Mouse (Mus musculus): ENCODE measurements around the gene Olfr1079. TPM values are rescaled to one million over a fixed set of nuclear protein-coding genes. Genes with fewer than 3 reads are reported as not detected.
"Not testable (repeated sequence)": the region's sequence is repeated elsewhere in the genome, so short reads cannot be mapped to it uniquely, and the experiment has no call there.

Gene Olfr1079
- total RNA-seq (2014; rRNA removed; ENCODE audit: low replicate concordance): not detected in 2 replicates
- not detected in 2 replicates for polyA plus RNA-seq (2015; fragmentation: Nextera tagmentation; extraction: Ambion mirVana)

GRCm38 (mm10) chr2:86542380-86542779 is at the start of gene Olfr1079:
Olfr1079 (minus strand) TSS chr2:86542480.
- WGBS: 49% methylated on average over 1 of the region's 1 CpGs
- H3K4me3 ChIP-seq (ENCODE audit: low read depth, low read length): no peak within 1 kb of the TSS

GRCm38 (mm10) chr2:86558135-86558534 is 15.9 kb upstream of the Olfr1079 start, which contains the start of gene Olfr1080:
Olfr1080 (minus strand) TSS chr2:86558235.
- not testable (repeated sequence) for H3K36me3 ChIP-seq (replicated peaks; ENCODE audit: control insufficient read depth, insufficient read depth, low read length); H3K9me3 ChIP-seq (replicated peaks; ENCODE audit: control insufficient read depth, low read length); H3K9ac ChIP-seq (replicated peaks; ENCODE audit: low read depth, low read length); H3K4me3 ChIP-seq (ENCODE audit: low read depth, low read length); ATAC-seq (ENCODE audit: insufficient read depth, low read depth); H3K27me3 ChIP-seq (ENCODE audit: control insufficient read depth, insufficient read depth, low read length); H3K27ac ChIP-seq (ENCODE audit: low read depth); H3K4me2 ChIP-seq (ENCODE audit: low read depth, low read length); DNase-seq (ENCODE audit: low spot score); H3K4me1 ChIP-seq (ENCODE audit: control insufficient read depth, insufficient read depth)

More at GRCm38 (mm10) chr2:86542380-86542779, at the start of gene Olfr1079:
- DNase-seq (ENCODE audit: low spot score) (no peak), ATAC-seq (ENCODE audit: insufficient read depth, low read depth) (no peak)
- no peaks in the 10 kb centered on the region for H3K27me3 ChIP-seq (ENCODE audit: control insufficient read depth, insufficient read depth, low read length)
- H3K4me1 ChIP-seq (ENCODE audit: control insufficient read depth, insufficient read depth): no peaks in the 10 kb centered on the region
- H3K9ac ChIP-seq (replicated peaks; ENCODE audit: low read depth, low read length): no peak within 1 kb of the TSS
- TF ChIP-seq CTCF (IDR thresholded peaks at IDR 0.05; ENCODE audit: low read depth) (no peak), EP300 (IDR thresholded peaks at IDR 0.05; ENCODE audit: low read depth) (no peak)
- H3K4me2 ChIP-seq (ENCODE audit: low read depth, low read length): no peak within 1 kb of the TSS
- no peaks in the 10 kb centered on the region for H3K9me3 ChIP-seq (replicated peaks; ENCODE audit: control insufficient read depth, low read length)
- no peak within 1 kb of the TSS for H3K27ac ChIP-seq (ENCODE audit: low read depth)
- H3K36me3 ChIP-seq (replicated peaks; ENCODE audit: control insufficient read depth, insufficient read depth, low read length): no peaks in the 10 kb centered on the region

GRCm38 (mm10) chr2:86530991-86531390 is 11.3 kb downstream of the Olfr1079 start:
- WGBS: 38% methylated on average over 1 of the region's 1 CpGs

GRCm38 (mm10) chr2:86508161-86508560 is 34.1 kb downstream of the Olfr1079 start, which contains the start of gene Olfr1076:
Olfr1076 (plus strand) TSS chr2:86508461.
- H3K9ac ChIP-seq (replicated peaks; ENCODE audit: low read depth, low read length): no peak within 1 kb of the TSS
- no peak for DNase-seq (ENCODE audit: low spot score)
- H3K4me2 ChIP-seq (ENCODE audit: low read depth, low read length): no peak within 1 kb of the TSS
- TF ChIP-seq CTCF (IDR thresholded peaks at IDR 0.05; ENCODE audit: low read depth): no peak
- no peak for TF ChIP-seq EP300 (IDR thresholded peaks at IDR 0.05; ENCODE audit: low read depth)
- no peaks in the 10 kb centered on the region for H3K27me3 ChIP-seq (ENCODE audit: control insufficient read depth, insufficient read depth, low read length)
- no peaks in the 10 kb centered on the region for H3K4me1 ChIP-seq (ENCODE audit: control insufficient read depth, insufficient read depth)
- H3K4me3 ChIP-seq (ENCODE audit: low read depth, low read length): no peak within 1 kb of the TSS
- ATAC-seq (ENCODE audit: insufficient read depth, low read depth): no peak
- H3K9me3 ChIP-seq (replicated peaks; ENCODE audit: control insufficient read depth, low read length): no peaks in the 10 kb centered on the region
- 63% methylated on average over 1 of the region's 1 CpGs for WGBS
- H3K36me3 ChIP-seq (replicated peaks; ENCODE audit: control insufficient read depth, insufficient read depth, low read length): no peaks in the 10 kb centered on the region
- no peak within 1 kb of the TSS for H3K27ac ChIP-seq (ENCODE audit: low read depth)

More at GRCm38 (mm10) chr2:86530991-86531390, 11.3 kb downstream of the Olfr1079 start:
- Histone ChIP-seq H3K9me3 (replicated peaks; ENCODE audit: control insufficient read depth, low read length) (no peaks in the 10 kb centered on the region), H3K27ac (ENCODE audit: low read depth) (no peak overlapping the region), H3K27me3 (ENCODE audit: control insufficient read depth, insufficient read depth, low read length) (no peaks in the 10 kb centered on the region), H3K4me2 (ENCODE audit: low read depth, low read length) (no peak overlapping the region), H3K4me3 (ENCODE audit: low read depth, low read length) (no peak overlapping the region), H3K36me3 (replicated peaks; ENCODE audit: control insufficient read depth, insufficient read depth, low read length) (no peaks in the 10 kb centered on the region), H3K9ac (replicated peaks; ENCODE audit: low read depth, low read length) (no peak overlapping the region), H3K4me1 (ENCODE audit: control insufficient read depth, insufficient read depth) (no peaks in the 10 kb centered on the region)
- TF ChIP-seq CTCF (IDR thresholded peaks at IDR 0.05; ENCODE audit: low read depth) (no peak), EP300 (IDR thresholded peaks at IDR 0.05; ENCODE audit: low read depth) (no peak)
- ATAC-seq (ENCODE audit: insufficient read depth, low read depth) (no peak), DNase-seq (ENCODE audit: low spot score) (no peak)

GRCm38 (mm10) chr2:86487286-86487685 is 55.0 kb downstream of the Olfr1079 start, which contains the start of gene Olfr228:
Olfr228 (minus strand) TSS chr2:86487386.
- Histone ChIP-seq H3K9me3 (replicated peaks; ENCODE audit: control insufficient read depth, low read length) (no peaks in the 10 kb centered on the region), H3K27me3 (ENCODE audit: control insufficient read depth, insufficient read depth, low read length) (no peaks in the 10 kb centered on the region), H3K27ac (ENCODE audit: low read depth) (no peak within 1 kb of the TSS), H3K4me2 (ENCODE audit: low read depth, low read length) (no peak within 1 kb of the TSS), H3K9ac (replicated peaks; ENCODE audit: low read depth, low read length) (no peak within 1 kb of the TSS), H3K4me3 (ENCODE audit: low read depth, low read length) (no peak within 1 kb of the TSS), H3K36me3 (replicated peaks; ENCODE audit: control insufficient read depth, insufficient read depth, low read length) (no peaks in the 10 kb centered on the region), H3K4me1 (ENCODE audit: control insufficient read depth, insufficient read depth) (no peaks in the 10 kb centered on the region)
- 20% methylated on average over 1 of the region's 1 CpGs for WGBS
- TF ChIP-seq EP300 (IDR thresholded peaks at IDR 0.05; ENCODE audit: low read depth) (no peak), CTCF (IDR thresholded peaks at IDR 0.05; ENCODE audit: low read depth) (no peak)
- no peak for ATAC-seq (ENCODE audit: insufficient read depth, low read depth)
- DNase-seq (ENCODE audit: low spot score): no peak

Other genes starting within 250 kb of the Olfr1079 start
- not detected in 2 replicates for gene Olfr1053, start 227.2 kb downstream of the Olfr1079 start, total RNA-seq (2014; rRNA removed; ENCODE audit: low replicate concordance)
- not detected in 2 replicates for gene Olfr1053, start 227.2 kb downstream of the Olfr1079 start, polyA plus RNA-seq (2015; fragmentation: Nextera tagmentation; extraction: Ambion mirVana)
- gene Olfr1054, start 207.0 kb downstream of the Olfr1079 start, total RNA-seq (2014; rRNA removed; ENCODE audit: low replicate concordance): not detected in 2 replicates
- not detected in 2 replicates for gene Olfr1054, start 207.0 kb downstream of the Olfr1079 start, polyA plus RNA-seq (2015; fragmentation: Nextera tagmentation; extraction: Ambion mirVana)
- not detected in 2 replicates for gene Olfr1055, start 192.2 kb downstream of the Olfr1079 start, total RNA-seq (2014; rRNA removed; ENCODE audit: low replicate concordance)
- not detected in 2 replicates for gene Olfr1055, start 192.2 kb downstream of the Olfr1079 start, polyA plus RNA-seq (2015; fragmentation: Nextera tagmentation; extraction: Ambion mirVana)
- not detected in 2 replicates for gene Olfr1056, start 180.0 kb downstream of the Olfr1079 start, total RNA-seq (2014; rRNA removed; ENCODE audit: low replicate concordance)
- not detected in 2 replicates for gene Olfr1056, start 180.0 kb downstream of the Olfr1079 start, polyA plus RNA-seq (2015; fragmentation: Nextera tagmentation; extraction: Ambion mirVana)
- not detected in 2 replicates for gene Olfr1057, start 164.1 kb downstream of the Olfr1079 start, total RNA-seq (2014; rRNA removed; ENCODE audit: low replicate concordance)
- gene Olfr1057, start 164.1 kb downstream of the Olfr1079 start, polyA plus RNA-seq (2015; fragmentation: Nextera tagmentation; extraction: Ambion mirVana): not detected in 2 replicates
- gene Olfr1058, start 153.9 kb downstream of the Olfr1079 start, total RNA-seq (2014; rRNA removed; ENCODE audit: low replicate concordance): not detected in 2 replicates
- gene Olfr1058, start 153.9 kb downstream of the Olfr1079 start, polyA plus RNA-seq (2015; fragmentation: Nextera tagmentation; extraction: Ambion mirVana): not detected in 2 replicates
- gene Olfr1061, start 128.4 kb downstream of the Olfr1079 start, total RNA-seq (2014; rRNA removed; ENCODE audit: low replicate concordance): not detected in 2 replicates
- not detected in 2 replicates for gene Olfr1061, start 128.4 kb downstream of the Olfr1079 start, polyA plus RNA-seq (2015; fragmentation: Nextera tagmentation; extraction: Ambion mirVana)
- not detected in 2 replicates for gene Olfr1062, start 115.7 kb downstream of the Olfr1079 start, total RNA-seq (2014; rRNA removed; ENCODE audit: low replicate concordance)
- gene Olfr1062, start 115.7 kb downstream of the Olfr1079 start, polyA plus RNA-seq (2015; fragmentation: Nextera tagmentation; extraction: Ambion mirVana): not detected in 2 replicates
- gene Olfr1065, start 91.9 kb downstream of the Olfr1079 start, total RNA-seq (2014; rRNA removed; ENCODE audit: low replicate concordance): not detected in 2 replicates
- gene Olfr1065, start 91.9 kb downstream of the Olfr1079 start, polyA plus RNA-seq (2015; fragmentation: Nextera tagmentation; extraction: Ambion mirVana): not detected in 2 replicates
- not detected in 2 replicates for gene Olfr1066, start 86.2 kb downstream of the Olfr1079 start, total RNA-seq (2014; rRNA removed; ENCODE audit: low replicate concordance)
- not detected in 2 replicates for gene Olfr1066, start 86.2 kb downstream of the Olfr1079 start, polyA plus RNA-seq (2015; fragmentation: Nextera tagmentation; extraction: Ambion mirVana)
- gene Olfr228, start 55.1 kb downstream of the Olfr1079 start, total RNA-seq (2014; rRNA removed; ENCODE audit: low replicate concordance): not detected in 2 replicates
- gene Olfr228, start 55.1 kb downstream of the Olfr1079 start, polyA plus RNA-seq (2015; fragmentation: Nextera tagmentation; extraction: Ambion mirVana): not detected in 2 replicates
- not detected in 2 replicates for gene Olfr1076, start 34.0 kb downstream of the Olfr1079 start, total RNA-seq (2014; rRNA removed; ENCODE audit: low replicate concordance)
- not detected in 2 replicates for gene Olfr1076, start 34.0 kb downstream of the Olfr1079 start, polyA plus RNA-seq (2015; fragmentation: Nextera tagmentation; extraction: Ambion mirVana)
- gene Olfr1080, start 15.8 kb upstream of the Olfr1079 start, total RNA-seq (2014; rRNA removed; ENCODE audit: low replicate concordance): not detected in 2 replicates
- not detected in 2 replicates for gene Olfr1080, start 15.8 kb upstream of the Olfr1079 start, polyA plus RNA-seq (2015; fragmentation: Nextera tagmentation; extraction: Ambion mirVana)
- gene Olfr1082, start 56.5 kb upstream of the Olfr1079 start, total RNA-seq (2014; rRNA removed; ENCODE audit: low replicate concordance): not detected in 2 replicates
- gene Olfr1082, start 56.5 kb upstream of the Olfr1079 start, polyA plus RNA-seq (2015; fragmentation: Nextera tagmentation; extraction: Ambion mirVana): not detected in 2 replicates
- gene Olfr1084, start 97.2 kb upstream of the Olfr1079 start, total RNA-seq (2014; rRNA removed; ENCODE audit: low replicate concordance): not detected in 2 replicates
- not detected in 2 replicates for gene Olfr1084, start 97.2 kb upstream of the Olfr1079 start, polyA plus RNA-seq (2015; fragmentation: Nextera tagmentation; extraction: Ambion mirVana)
- gene Olfr1085, start 119.5 kb upstream of the Olfr1079 start, total RNA-seq (2014; rRNA removed; ENCODE audit: low replicate concordance): not detected in 2 replicates
- gene Olfr1085, start 119.5 kb upstream of the Olfr1079 start, polyA plus RNA-seq (2015; fragmentation: Nextera tagmentation; extraction: Ambion mirVana): not detected in 2 replicates
- gene Olfr1086, start 137.6 kb upstream of the Olfr1079 start, total RNA-seq (2014; rRNA removed; ENCODE audit: low replicate concordance): not detected in 2 replicates
- gene Olfr1086, start 137.6 kb upstream of the Olfr1079 start, polyA plus RNA-seq (2015; fragmentation: Nextera tagmentation; extraction: Ambion mirVana): not detected in 2 replicates
- not detected in 2 replicates for gene Olfr1087, start 155.9 kb upstream of the Olfr1079 start, total RNA-seq (2014; rRNA removed; ENCODE audit: low replicate concordance)
- gene Olfr1087, start 155.9 kb upstream of the Olfr1079 start, polyA plus RNA-seq (2015; fragmentation: Nextera tagmentation; extraction: Ambion mirVana): not detected in 2 replicates
- not detected in 2 replicates for gene Olfr1089, start 191.2 kb upstream of the Olfr1079 start, total RNA-seq (2014; rRNA removed; ENCODE audit: low replicate concordance)
- not detected in 2 replicates for gene Olfr1089, start 191.2 kb upstream of the Olfr1079 start, polyA plus RNA-seq (2015; fragmentation: Nextera tagmentation; extraction: Ambion mirVana)
- not detected in 2 replicates for gene Olfr1090, start 216.5 kb upstream of the Olfr1079 start, total RNA-seq (2014; rRNA removed; ENCODE audit: low replicate concordance)
- not detected in 2 replicates for gene Olfr1090, start 216.5 kb upstream of the Olfr1079 start, polyA plus RNA-seq (2015; fragmentation: Nextera tagmentation; extraction: Ambion mirVana)
- gene Olfr1093, start 240.0 kb upstream of the Olfr1079 start, total RNA-seq (2014; rRNA removed; ENCODE audit: low replicate concordance): not detected in 2 replicates
- gene Olfr1093, start 240.0 kb upstream of the Olfr1079 start, polyA plus RNA-seq (2015; fragmentation: Nextera tagmentation; extraction: Ambion mirVana): not detected in 2 replicates